Mouse (Mus musculus) urinary bladder, postnatal 4 days (tissue): ENCODE results near the gene Rbms3.

Source experiments
- DNase-seq, 2 experiments: peaks; one replicate each; pipeline ENCODE4 v3.0.0; 2021 to 2022; ENCODE audit warnings: low spot score in 2 of 2

Rbms3 gene

GRCm38 (mm10) chr9:117484396-117484795 is 145.3 kb downstream of the Rbms3 start:
- no peak for DNase-seq

- DNase-seq, result no peak
Measured at GRCm38 (mm10) chr9:117476753-117477152, 153.0 kb downstream of the Rbms3 start.

- no peak for DNase-seq
Measured at GRCm38 (mm10) chr9:117452816-117453215, 176.9 kb downstream of the Rbms3 start.

GRCm38 (mm10) chr9:117442611-117443010 is 187.1 kb downstream of the Rbms3 start:
- DNase-seq, result no peak

- no peak for DNase-seq
Measured at GRCm38 (mm10) chr9:117435856-117436255, 193.9 kb downstream of the Rbms3 start.

GRCm38 (mm10) chr9:117430670-117431069 is 199.0 kb downstream of the Rbms3 start:
- no peak for DNase-seq

- no peak for DNase-seq
Measured at GRCm38 (mm10) chr9:117429217-117430105, 200.3 kb downstream of the Rbms3 start.

GRCm38 (mm10) chr9:117423259-117423658 is 206.5 kb downstream of the Rbms3 start:
- DNase-seq, result no peak

- DNase-seq, result no peak
Measured at GRCm38 (mm10) chr9:117419874-117420485, 209.7 kb downstream of the Rbms3 start.

- DNase-seq, result no peak
Measured at GRCm38 (mm10) chr9:117413181-117413580, 216.5 kb downstream of the Rbms3 start.

- DNase-seq, result no peak
Measured at GRCm38 (mm10) chr9:117412584-117412983, 217.1 kb downstream of the Rbms3 start.

- DNase-seq, result no peak
Measured at GRCm38 (mm10) chr9:117404621-117405020, 225.1 kb downstream of the Rbms3 start.

GRCm38 (mm10) chr9:117400262-117400671 is 229.4 kb downstream of the Rbms3 start:
- no peak for DNase-seq

- no peak for DNase-seq
Measured at GRCm38 (mm10) chr9:117397071-117397470, 232.6 kb downstream of the Rbms3 start.

GRCm38 (mm10) chr9:117396586-117396985 is 233.1 kb downstream of the Rbms3 start:
- DNase-seq, result no peak

- DNase-seq, result peak; percentile 41 to 69
Measured at GRCm38 (mm10) chr9:117393626-117394525, 235.8 kb downstream of the Rbms3 start.

- DNase-seq, result no peak
Measured at GRCm38 (mm10) chr9:117388024-117388423, 241.7 kb downstream of the Rbms3 start.

- DNase-seq, result no peak
Measured at GRCm38 (mm10) chr9:117380876-117381275, 248.8 kb downstream of the Rbms3 start.

GRCm38 (mm10) chr9:117380076-117380475 is 249.6 kb downstream of the Rbms3 start:
- DNase-seq, result no peak

- DNase-seq, result no peak
Measured at GRCm38 (mm10) chr9:117379448-117379983, 250.2 kb downstream of the Rbms3 start.

GRCm38 (mm10) chr9:117378131-117378890 is 251.4 kb downstream of the Rbms3 start:
- no peak for DNase-seq
